Mouse (Mus musculus): Measurements from ENCODE around the gene Kcnab2.

Gene Kcnab2

GRCm38 (mm10) chr4:152385644-152386043, 92.0 kb downstream of the Kcnab2 start:
- DNase-seq (ENCODE audit: low spot score): no peak

- DNase-seq (ENCODE audit: low spot score): no peak
These were observed 95.0 kb downstream of the Kcnab2 start for GRCm38 (mm10) chr4:152382528-152383252.

- no peak for DNase-seq (ENCODE audit: low spot score)
These were observed 112.4 kb downstream of the Kcnab2 start for GRCm38 (mm10) chr4:152365228-152365627.

GRCm38 (mm10) chr4:152362180-152362579, 115.5 kb downstream of the Kcnab2 start:
- no peak for DNase-seq (ENCODE audit: low spot score)

- DNase-seq (ENCODE audit: low spot score): peak; percentile 65
These were observed 116.8 kb downstream of the Kcnab2 start for GRCm38 (mm10) chr4:152360855-152361254.

GRCm38 (mm10) chr4:152359700-152360099, 118.0 kb downstream of the Kcnab2 start:
- no peak for DNase-seq (ENCODE audit: low spot score)

GRCm38 (mm10) chr4:152355672-152356071, 122.0 kb downstream of the Kcnab2 start:
- DNase-seq (ENCODE audit: low spot score): no peak

GRCm38 (mm10) chr4:152353886-152354637, 123.6 kb downstream of the Kcnab2 start:
- no peak for DNase-seq (ENCODE audit: low spot score)

- no peak for DNase-seq (ENCODE audit: low spot score)
These were observed 126.0 kb downstream of the Kcnab2 start for GRCm38 (mm10) chr4:152351422-152352305.

GRCm38 (mm10) chr4:152350722-152351421, 126.8 kb downstream of the Kcnab2 start:
- no peak for DNase-seq (ENCODE audit: low spot score)

GRCm38 (mm10) chr4:152349837-152350381, 127.8 kb downstream of the Kcnab2 start:
- DNase-seq (ENCODE audit: low spot score): no peak

GRCm38 (mm10) chr4:152345120-152345889, 132.4 kb downstream of the Kcnab2 start:
- DNase-seq (ENCODE audit: low spot score): no peak

GRCm38 (mm10) chr4:152344651-152345050, 133.0 kb downstream of the Kcnab2 start:
- DNase-seq (ENCODE audit: low spot score): no peak

- no peak for DNase-seq (ENCODE audit: low spot score)
These were observed 134.4 kb downstream of the Kcnab2 start for GRCm38 (mm10) chr4:152343296-152343695.

Data from testis, postnatal 14 days (tissue).